Mouse (Mus musculus) thymus, adult 2 months (tissue): Measurements from ENCODE around the gene Ly6g5b. TPM values are rescaled to one million over a fixed set of nuclear protein-coding genes. Genes with fewer than 3 reads are reported as not detected.

Experiments
- DNase-seq: peaks from one replicate; pipeline ENCODE4 v3.0.0; 2021
- H3K27ac ChIP-seq: fragments of 200-500 bp; 2 replicates; pipeline ENCODE4 v1.5.1; 2012; ENCODE audit warnings: low read length, control low read depth; ENCODE audit not compliant: control insufficient read depth, insufficient read depth
- H3K27me3 ChIP-seq: fragments of 200-500 bp; 2 replicates; pipeline ENCODE4 v1.6.1; 2012; ENCODE audit warnings: mild to moderate bottlenecking, low read length, moderate library complexity, mixed read lengths; ENCODE audit not compliant: control insufficient read depth, insufficient read depth
- H3K36me3 ChIP-seq: fragments of 200-500 bp; 2 replicates; pipeline ENCODE4 v1.6.1; 2012; ENCODE audit warnings: mild to moderate bottlenecking, low read length, moderate library complexity; ENCODE audit not compliant: control insufficient read depth, insufficient read depth
- H3K4me1 ChIP-seq: fragments of 200-500 bp; replicated peaks from 2 replicates; pipeline ENCODE4 v1.6.1; 2012; ENCODE audit warnings: low read length; ENCODE audit not compliant: control insufficient read depth, insufficient read depth
- H3K4me3 ChIP-seq: fragments of 200-500 bp; 2 replicates; pipeline ENCODE4 v1.5.1; 2012; ENCODE audit warnings: mild to moderate bottlenecking, low read length, control low read depth, moderate library complexity; ENCODE audit not compliant: control insufficient read depth, insufficient read depth
- CTCF ChIP-seq: fragments of 200-500 bp; IDR thresholded peaks from 2 replicates; pipeline ENCODE4 v1.5.1; 2012; ENCODE audit warnings: mild to moderate bottlenecking, control low read depth, low read length, moderate library complexity, borderline replicate concordance; ENCODE audit not compliant: control insufficient read depth, poor library complexity, insufficient read depth; ENCODE audit errors: extremely low read depth
- POLR2A ChIP-seq: fragments of 200-500 bp; IDR thresholded peaks from 2 replicates; pipeline ENCODE4 v1.6.1; 2012; ENCODE audit warnings: mild to moderate bottlenecking, low read length, control low read depth, moderate library complexity; ENCODE audit not compliant: control insufficient read depth, poor library complexity, insufficient read depth; ENCODE audit errors: extremely low read depth
- WGBS: fragments of 180-500 bp; shearing (Covaris S2); methylation state at CpG from one replicate; pipeline ENCODE4 v1.1.7; 2018; 5-methylcytosine and 5-hydroxymethylcytosine counted together
- polyA plus RNA-seq: library from polyadenylated mRNA; depleted of rRNA; stranded (reverse); fragments of >200 nt; gene quantifications from 2 replicates; pipeline ENCODE4 v1.2.3, GENCODE M21; 2012

The Ly6g5b gene
- polyA plus RNA-seq, 1 experiment: 8.3 TPM

GRCm38 (mm10) chr17:35083929-35084497 lies 31.2 kb downstream of the Ly6g5b start:
- no peak overlapping the region for H3K4me3 ChIP-seq
- peaks cover 6% of the 10 kb centered on the region; the same call in 1 of the 2 replicates for H3K4me1 ChIP-seq
- no peaks in the 10 kb centered on the region; the same call in 1 of the 2 replicates for H3K27me3 ChIP-seq
- WGBS: 67% methylated on average over 3 of the region's 3 CpGs
- no peaks in the 10 kb centered on the region for H3K36me3 ChIP-seq
- no peak for DNase-seq
- no peak overlapping the region for H3K27ac ChIP-seq
- TF ChIP-seq CTCF (no peak), POLR2A (no peak)

- TF ChIP-seq CTCF: no peak
- no peak for TF ChIP-seq POLR2A
- 93% methylated on average over 16 of the region's 16 CpGs for WGBS
- H3K27ac ChIP-seq: no peak overlapping the region
- no peak overlapping the region for H3K4me3 ChIP-seq
- H3K4me1 ChIP-seq: peaks cover 9% of the 10 kb centered on the region; the same call in 1 of the 2 replicates
- DNase-seq: no peak
- no peaks in the 10 kb centered on the region; the same call in 1 of the 2 replicates for H3K27me3 ChIP-seq
- H3K36me3 ChIP-seq: no peaks in the 10 kb centered on the region
Measured at GRCm38 (mm10) chr17:35082841-35083576, 32.2 kb downstream of the Ly6g5b start.

GRCm38 (mm10) chr17:35080710-35081109 lies 34.5 kb downstream of the Ly6g5b start:
- Histone ChIP-seq H3K27ac (no peak overlapping the region), H3K4me3 (no peak overlapping the region), H3K27me3 (no peaks in the 10 kb centered on the region; the same call in 1 of the 2 replicates), H3K4me1 (peaks cover 17% of the 10 kb centered on the region; the same call in 1 of the 2 replicates), H3K36me3 (no peaks in the 10 kb centered on the region)
- no peak for DNase-seq
- no peak for TF ChIP-seq POLR2A
- TF ChIP-seq CTCF: no peak
- 97% methylated on average over 4 of the region's 4 CpGs for WGBS

GRCm38 (mm10) chr17:35080248-35080647 lies 35.0 kb downstream of the Ly6g5b start:
- no peak overlapping the region for H3K27ac ChIP-seq
- H3K4me1 ChIP-seq: peaks cover 17% of the 10 kb centered on the region; the same call in 1 of the 2 replicates
- H3K36me3 ChIP-seq: no peaks in the 10 kb centered on the region
- 77% methylated on average over 6 of the region's 6 CpGs for WGBS
- DNase-seq: no peak
- H3K4me3 ChIP-seq: no peak overlapping the region
- H3K27me3 ChIP-seq: no peaks in the 10 kb centered on the region; the same call in 1 of the 2 replicates
- TF ChIP-seq POLR2A (no peak), CTCF (no peak)

- H3K4me3 ChIP-seq: no peak overlapping the region
- WGBS: 77% methylated on average over 9 of the region's 9 CpGs
- no peak overlapping the region for H3K27ac ChIP-seq
- no peak for DNase-seq
- no peak for TF ChIP-seq POLR2A
- H3K36me3 ChIP-seq: no peaks in the 10 kb centered on the region
- H3K4me1 ChIP-seq: peaks cover 17% of the 10 kb centered on the region; the same call in 1 of the 2 replicates
- no peaks in the 10 kb centered on the region; the same call in 1 of the 2 replicates for H3K27me3 ChIP-seq
Measured at GRCm38 (mm10) chr17:35079778-35080177, 35.5 kb downstream of the Ly6g5b start.

GRCm38 (mm10) chr17:35077786-35078233 lies 37.4 kb downstream of the Ly6g5b start, which contains the start of gene Ly6g6d:
Gene Ly6g6d (minus strand): TSS chr17:35078065.
- peaks cover 26% of the 10 kb centered on the region for H3K4me1 ChIP-seq
- no peak for DNase-seq
- TF ChIP-seq POLR2A (no peak), CTCF (0 out of 2 replicates have a peak, but pooled peaks have one; percentile 14)
- H3K36me3 ChIP-seq: no peaks in the 10 kb centered on the region
- H3K27me3 ChIP-seq: no peaks in the 10 kb centered on the region; the same call in 1 of the 2 replicates
- no peak within 1 kb of the TSS for H3K4me3 ChIP-seq
- 6% methylated on average over 14 of the region's 14 CpGs for WGBS
- H3K27ac ChIP-seq: no peak within 1 kb of the TSS
